Mouse (Mus musculus) erythroblast, embryonic 14.5 days (primary cell): ENCODE results near the gene Sptb. TPM values are rescaled to one million over a fixed set of nuclear protein-coding genes. Genes with fewer than 3 reads are reported as not detected.

Experiments used
- H3K27me3 ChIP-seq: 2 replicates; pipeline ENCODE4 v1.6.1; 2012; ENCODE audit warnings: inconsistent platforms; ENCODE audit not compliant: control insufficient read depth
- H3K36me3 ChIP-seq: 2 replicates; pipeline ENCODE4 v1.6.1; 2012; ENCODE audit warnings: mild to moderate bottlenecking, inconsistent platforms; ENCODE audit not compliant: control insufficient read depth
- H3K4me1 ChIP-seq: 2 replicates; pipeline ENCODE4 v1.6.1; 2012; ENCODE audit warnings: inconsistent platforms; ENCODE audit not compliant: control insufficient read depth
- H3K4me3 ChIP-seq: replicated peaks from 2 replicates; pipeline ENCODE3; 2012; ENCODE audit warnings: moderate library complexity, mild to moderate bottlenecking, inconsistent platforms
- H3K9me3 ChIP-seq: 2 replicates; pipeline ENCODE4 v1.6.1; 2012; ENCODE audit warnings: low read length, inconsistent platforms, mixed read lengths; ENCODE audit not compliant: control insufficient read depth
- GATA1 ChIP-seq: IDR thresholded peaks from 2 replicates; pipeline ENCODE4 v1.6.1; 2012; ENCODE audit warnings: low read length, inconsistent platforms, mixed read lengths
- TAL1 ChIP-seq: IDR thresholded peaks from 3 replicates; pipeline ENCODE4 v1.6.1; 2012; ENCODE audit warnings: low read length, inconsistent platforms, mixed read lengths
- polyA plus RNA-seq: library from polyadenylated mRNA; stranded (reverse); fragments of >175 nt; gene quantifications from 2 replicates; pipeline ENCODE4 v1.2.3, GENCODE M21; 2012

The Sptb gene
- 192 and 204 TPM in 2 replicates for polyA plus RNA-seq

- H3K9me3 ChIP-seq: no peaks in the 10 kb centered on the region
- peak within 1 kb of the TSS; percentile 93 for H3K4me3 ChIP-seq
- peaks cover 53% of the 10 kb centered on the region for H3K27me3 ChIP-seq
- H3K36me3 ChIP-seq: peaks cover 40% of the 10 kb centered on the region
- TF ChIP-seq GATA1 (no peak), TAL1 (no peak)
- peaks cover 62% of the 10 kb centered on the region for H3K4me1 ChIP-seq
These were observed at the start of gene Sptb for GRCm38 (mm10) chr12:76710351-76711100. Sptb (minus strand) TSS chr12:76710547.

- TF ChIP-seq GATA1 (no peak), TAL1 (no peak)
- H3K36me3 ChIP-seq: no peaks in the 10 kb centered on the region
- peaks cover 8% of the 10 kb centered on the region; the same call in 1 of the 2 replicates for H3K9me3 ChIP-seq
- H3K27me3 ChIP-seq: peaks cover 18% of the 10 kb centered on the region
- H3K4me3 ChIP-seq: no peak overlapping the region
- H3K4me1 ChIP-seq: peaks cover 4% of the 10 kb centered on the region
These were observed 42.4 kb upstream of the Sptb start for GRCm38 (mm10) chr12:76752652-76753318.

GRCm38 (mm10) chr12:76750866-76751459 is 40.6 kb upstream of the Sptb start:
- H3K36me3 ChIP-seq: no peaks in the 10 kb centered on the region
- H3K4me1 ChIP-seq: peaks cover 4% of the 10 kb centered on the region
- peaks cover 8% of the 10 kb centered on the region; the same call in 1 of the 2 replicates for H3K9me3 ChIP-seq
- H3K4me3 ChIP-seq: no peak overlapping the region
- TF ChIP-seq GATA1 (no peak), TAL1 (no peak)
- H3K27me3 ChIP-seq: peaks cover 18% of the 10 kb centered on the region

- Histone ChIP-seq H3K9me3 (peaks cover 10% of the 10 kb centered on the region), H3K4me1 (0 out of 2 replicates have a peak, but pooled peaks cover 2% of the 10 kb centered on the region), H3K4me3 (no peak overlapping the region), H3K27me3 (peaks cover 48% of the 10 kb centered on the region), H3K36me3 (no peaks in the 10 kb centered on the region)
- TF ChIP-seq GATA1: no peak
- no peak for TF ChIP-seq TAL1
These were observed 17.6 kb upstream of the Sptb start for GRCm38 (mm10) chr12:76727955-76728354.

- TF ChIP-seq GATA1 (no peak), TAL1 (no peak)
- H3K27me3 ChIP-seq: peaks cover 5% of the 10 kb centered on the region
- H3K9me3 ChIP-seq: peaks cover 2% of the 10 kb centered on the region; the same call in 1 of the 2 replicates
- peaks cover 24% of the 10 kb centered on the region for H3K4me1 ChIP-seq
- no peak overlapping the region for H3K4me3 ChIP-seq
- H3K36me3 ChIP-seq: no peaks in the 10 kb centered on the region
These were observed 11.7 kb upstream of the Sptb start for GRCm38 (mm10) chr12:76722026-76722425.

- peaks cover 29% of the 10 kb centered on the region for H3K4me1 ChIP-seq
- H3K9me3 ChIP-seq: peaks cover 2% of the 10 kb centered on the region; the same call in 1 of the 2 replicates
These were observed 10.2 kb upstream of the Sptb start for GRCm38 (mm10) chr12:76720572-76720971.

GRCm38 (mm10) chr12:76718384-76718783 is 8.0 kb upstream of the Sptb start:
- H3K9me3 ChIP-seq: no peaks in the 10 kb centered on the region
- peaks cover 34% of the 10 kb centered on the region for H3K4me1 ChIP-seq
- no peaks in the 10 kb centered on the region for H3K36me3 ChIP-seq
- no peak overlapping the region for H3K4me3 ChIP-seq
- TF ChIP-seq GATA1 (no peak), TAL1 (no peak)
- H3K27me3 ChIP-seq: peaks cover 33% of the 10 kb centered on the region

More at GRCm38 (mm10) chr12:76720572-76720971, 10.2 kb upstream of the Sptb start:
- Histone ChIP-seq H3K36me3 (no peaks in the 10 kb centered on the region), H3K27me3 (peaks cover 16% of the 10 kb centered on the region), H3K4me3 (no peak overlapping the region)
- TF ChIP-seq TAL1 (no peak), GATA1 (no peak)

- Histone ChIP-seq H3K9me3 (no peaks in the 10 kb centered on the region), H3K4me3 (peak overlapping the region; percentile 93), H3K36me3 (peaks cover 47% of the 10 kb centered on the region), H3K4me1 (peaks cover 68% of the 10 kb centered on the region), H3K27me3 (peaks cover 48% of the 10 kb centered on the region)
- TF ChIP-seq GATA1 (peak; percentile 87), TAL1 (peak; percentile 76)
These were observed 474 bp downstream of the Sptb start for GRCm38 (mm10) chr12:76709795-76710350.
